Mouse (Mus musculus): ENCODE measurements around the gene 2410004B18Rik. TPM values are rescaled to one million over a fixed set of nuclear protein-coding genes. Genes with fewer than 3 reads are reported as not detected.
"Not testable (repeated sequence)": the region's sequence is repeated elsewhere in the genome, so short reads cannot be mapped to it uniquely, and the experiment has no call there.

The 2410004B18Rik gene
- 10 to 100 TPM; 37.1 to 38.2 TPM for total RNA-seq (2021)
- long read RNA-seq, transcript 2410004B18Rik-202 (4 exons, 1,644 nt): minor isoform, 6 of 53 reads
- long read RNA-seq, transcript 2410004B18Rik-207 (3 exons, 724 nt): minor isoform, 7 of 53 reads
- long read RNA-seq, transcript 2410004B18Rik-201 (3 exons, 1,547 nt): major isoform, 32 of 53 reads
- long read RNA-seq, partial matches to known transcripts: 4 of 53 reads
- long read RNA-seq, other reads (novel, unspliced or antisense): 2 of 53 reads

- peak; percentile 85 to 91 for DNase-seq (ENCODE audit: low spot score in 2 of 2)
These were observed at the start of gene 2410004B18Rik for GRCm38 (mm10) chr3:145937505-145938404. Gene 2410004B18Rik, plus strand, starts transcription at chr3:145938014.

- peak; percentile 15 to 48 for DNase-seq (ENCODE audit: low spot score in 2 of 2)
These were observed 47.3 kb upstream of the 2410004B18Rik start for GRCm38 (mm10) chr3:145890346-145891132.

GRCm38 (mm10) chr3:145892451-145892850 is 45.4 kb upstream of the 2410004B18Rik start:
- DNase-seq (ENCODE audit: low spot score in 2 of 2): no peak

DNA sequence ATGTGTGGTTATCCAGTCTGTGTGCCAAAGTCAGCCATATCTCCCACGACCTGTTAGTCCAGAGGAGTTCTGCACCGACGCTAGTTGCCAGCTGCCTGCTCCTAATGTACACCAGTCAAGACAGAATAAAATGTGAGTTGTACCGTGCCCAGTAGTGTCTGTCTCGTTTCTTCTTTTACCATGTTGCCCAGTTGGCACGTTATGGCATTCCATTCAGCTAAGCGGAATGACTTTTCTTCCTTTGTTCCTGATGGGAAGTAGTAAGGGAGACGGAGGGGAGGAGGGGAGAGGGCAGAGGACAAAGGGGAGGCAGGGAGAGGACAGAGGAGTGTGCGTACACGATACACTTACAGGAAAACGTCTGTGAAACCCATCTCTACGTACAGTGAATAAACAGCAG is 43.7 kb upstream of the 2410004B18Rik start:
- DNase-seq (ENCODE audit: low spot score in 2 of 2): no peak

- no peak for DNase-seq (ENCODE audit: low spot score in 2 of 2)
These were observed 40.1 kb upstream of the 2410004B18Rik start for GRCm38 (mm10) chr3:145897749-145898148.

GRCm38 (mm10) chr3:145899832-145900231 is 38.0 kb upstream of the 2410004B18Rik start:
- no peak for DNase-seq (ENCODE audit: low spot score in 2 of 2)

- no peak for DNase-seq (ENCODE audit: low spot score in 2 of 2)
These were observed 34.3 kb upstream of the 2410004B18Rik start for GRCm38 (mm10) chr3:145903530-145903929.

DNA sequence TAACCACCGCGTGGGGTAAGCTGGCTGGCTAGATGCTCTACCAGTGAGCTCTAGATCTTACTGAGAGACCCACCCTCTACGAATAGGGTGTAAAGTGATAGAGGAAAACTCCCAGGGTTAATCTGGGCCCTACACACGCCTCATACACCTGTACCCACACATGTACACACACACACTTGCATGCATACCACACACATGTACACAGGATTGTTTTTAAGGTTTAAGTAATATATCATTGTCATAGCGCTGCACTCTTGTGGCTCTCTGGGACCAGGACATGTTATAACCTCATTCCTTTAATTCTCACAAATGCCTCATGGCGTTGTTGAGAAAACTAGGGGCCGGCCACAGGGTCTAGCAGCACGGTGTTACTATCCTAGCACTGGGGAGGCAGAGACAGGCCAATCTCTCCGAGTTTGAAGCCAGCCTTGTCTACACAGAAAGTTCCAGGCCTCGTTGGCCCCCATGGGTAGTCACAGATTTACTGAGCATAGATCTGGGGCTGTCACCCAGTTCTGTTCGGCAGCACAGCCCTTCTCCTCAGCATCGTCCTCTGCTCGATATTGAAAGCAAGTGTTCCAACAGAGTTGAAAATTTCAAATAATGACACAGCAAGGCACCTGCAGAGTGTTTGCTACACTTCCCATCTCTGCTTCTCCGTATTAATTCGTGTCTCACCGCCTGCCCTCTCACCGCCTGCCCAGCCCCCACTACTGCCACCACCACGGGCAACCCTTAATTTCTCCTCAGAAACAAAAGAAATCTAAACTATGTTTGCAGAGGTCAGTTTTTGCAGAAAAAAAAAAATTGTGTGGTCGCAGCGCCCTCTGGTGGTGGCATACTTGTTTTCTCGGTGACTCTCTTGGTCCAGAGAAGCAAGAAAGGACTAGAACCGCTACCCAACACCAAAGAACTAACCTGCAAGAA is 32.7 kb upstream of the 2410004B18Rik start:
- peak; percentile 9 to 67 for DNase-seq (ENCODE audit: low spot score in 2 of 2)

DNA sequence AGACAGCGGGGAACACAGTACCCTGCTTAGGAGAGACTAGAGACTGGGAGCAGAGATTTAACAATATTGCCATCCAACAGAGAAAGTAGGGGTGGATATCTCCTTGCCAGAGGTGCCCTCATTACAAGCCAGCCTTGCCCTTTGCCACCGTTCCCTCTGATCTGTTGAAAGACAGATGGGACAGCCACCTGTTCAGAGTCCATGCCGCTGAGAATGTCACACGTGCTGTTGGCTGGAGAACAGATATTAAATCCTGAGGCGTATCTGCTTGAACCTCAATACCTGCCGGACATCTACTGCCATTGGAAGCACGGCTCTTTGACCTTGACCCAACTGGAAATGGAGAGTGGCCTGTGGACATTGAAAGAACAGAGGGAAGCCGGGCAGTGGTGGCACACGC is 31.2 kb upstream of the 2410004B18Rik start:
- no peak for DNase-seq (ENCODE audit: low spot score in 2 of 2)

DNA sequence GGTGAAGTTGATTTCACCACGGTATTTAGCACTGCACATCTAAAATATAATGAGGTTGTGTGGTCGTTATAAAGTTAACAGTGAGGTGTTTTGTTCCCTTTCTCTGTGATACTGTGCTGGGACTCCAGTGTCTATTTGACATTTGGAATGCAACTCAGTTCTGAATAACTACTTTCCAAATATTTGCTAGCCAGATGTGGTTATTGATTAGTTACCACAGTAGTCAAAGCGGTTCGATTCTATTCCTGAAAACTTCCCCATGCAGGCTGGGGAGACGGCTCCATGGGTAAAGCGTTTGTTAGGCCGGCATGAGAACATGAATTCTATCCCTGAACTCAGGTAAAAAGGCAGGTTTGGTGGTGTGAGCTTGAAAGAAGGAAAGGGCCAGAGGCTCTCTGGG is 25.3 kb upstream of the 2410004B18Rik start:
- DNase-seq (ENCODE audit: low spot score in 2 of 2): no peak

DNA sequence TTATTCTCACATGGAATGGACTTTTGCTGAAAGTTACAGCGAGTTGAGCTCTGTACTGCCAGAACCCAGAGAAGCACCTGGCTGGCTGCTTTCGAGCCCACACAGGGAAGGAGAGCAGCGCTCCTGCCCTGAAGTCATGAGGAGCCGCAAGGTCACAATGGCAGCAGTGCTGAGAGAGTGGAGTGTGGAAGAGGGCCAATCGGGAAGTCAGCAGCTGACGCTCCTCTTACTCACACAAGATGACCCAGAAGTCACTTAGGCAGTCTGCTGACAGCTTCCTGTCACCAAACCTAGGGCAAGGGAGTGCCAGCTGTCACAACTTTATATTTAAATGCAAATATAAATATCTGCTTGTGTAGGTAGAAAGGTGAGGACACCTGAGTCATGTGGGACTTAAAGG is 24.6 kb upstream of the 2410004B18Rik start:
- DNase-seq (ENCODE audit: low spot score in 2 of 2): no peak

DNA sequence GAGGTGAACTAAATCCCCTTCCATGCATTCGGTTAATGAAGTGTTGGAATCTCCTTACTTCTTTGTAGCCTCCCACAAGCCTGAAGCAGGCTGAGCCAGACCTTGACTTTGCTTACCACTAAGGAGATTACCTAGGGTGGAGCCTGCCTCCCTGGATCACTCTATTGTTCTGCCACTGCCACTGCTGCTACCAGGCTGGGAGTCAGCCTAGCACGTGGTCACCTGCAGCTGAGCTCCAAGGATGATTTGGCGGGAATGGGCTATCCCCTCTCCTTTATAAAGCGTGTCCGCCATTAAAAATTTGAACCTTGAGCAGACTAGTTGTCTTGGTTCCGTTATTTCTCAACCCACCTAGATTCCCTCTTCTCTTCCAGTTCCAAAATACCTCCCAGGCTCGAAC is 23.9 kb upstream of the 2410004B18Rik start:
- DNase-seq (ENCODE audit: low spot score in 2 of 2): not testable (repeated sequence)

- no peak for DNase-seq (ENCODE audit: low spot score in 2 of 2)
These were observed 21.4 kb upstream of the 2410004B18Rik start for GRCm38 (mm10) chr3:145916374-145916773.

- no peak for DNase-seq (ENCODE audit: low spot score in 2 of 2)
These were observed 21.0 kb upstream of the 2410004B18Rik start for GRCm38 (mm10) chr3:145916826-145917225.

DNA sequence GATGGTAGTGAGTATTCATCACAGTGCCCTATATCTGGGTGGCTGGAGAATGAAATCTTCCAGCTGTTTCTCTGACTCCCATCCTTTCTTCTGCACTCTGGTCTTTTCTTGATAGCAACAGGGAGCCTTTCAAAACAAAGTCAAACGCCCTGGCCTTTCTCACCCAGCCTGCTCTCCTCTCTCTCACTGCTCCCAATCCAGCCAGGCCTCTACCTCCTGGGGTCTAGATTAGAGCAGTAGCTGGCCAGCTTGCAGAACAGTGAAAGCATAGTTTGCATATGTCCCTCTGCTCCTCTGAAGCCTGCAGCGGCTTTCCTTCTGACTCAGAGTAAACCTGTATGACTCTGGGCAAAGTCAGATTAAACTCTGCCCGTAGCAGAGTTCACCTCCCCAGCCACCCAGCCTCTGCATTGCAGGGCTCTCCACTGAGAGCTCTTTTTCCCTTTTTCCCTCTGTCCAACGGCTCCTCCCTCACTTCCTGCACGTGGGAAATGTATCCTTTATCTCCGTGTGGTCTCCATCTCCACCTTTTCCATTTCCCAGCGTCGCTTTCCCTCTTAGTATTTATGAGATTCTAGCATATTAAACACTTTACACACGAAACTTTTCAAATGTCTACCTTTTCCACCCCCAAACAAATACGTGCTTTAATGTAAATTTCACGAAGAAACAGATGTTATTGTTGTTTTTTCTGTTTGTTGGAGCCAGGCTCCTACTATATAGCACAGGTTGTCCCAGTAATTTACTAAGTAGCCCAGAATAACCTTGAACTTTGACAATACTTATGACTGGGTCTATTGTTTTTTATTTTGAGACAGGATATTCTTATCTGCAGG is 15.6 kb upstream of the 2410004B18Rik start, which contains the start of gene Bcl10:
TSS of gene Bcl10 (plus strand) at position 786 of the 836 bp plus-strand sequence.
- no peak for DNase-seq (ENCODE audit: low spot score in 2 of 2)

- DNase-seq (ENCODE audit: low spot score in 2 of 2): no peak
These were observed 14.8 kb upstream of the 2410004B18Rik start for GRCm38 (mm10) chr3:145922971-145923370.

DNA sequence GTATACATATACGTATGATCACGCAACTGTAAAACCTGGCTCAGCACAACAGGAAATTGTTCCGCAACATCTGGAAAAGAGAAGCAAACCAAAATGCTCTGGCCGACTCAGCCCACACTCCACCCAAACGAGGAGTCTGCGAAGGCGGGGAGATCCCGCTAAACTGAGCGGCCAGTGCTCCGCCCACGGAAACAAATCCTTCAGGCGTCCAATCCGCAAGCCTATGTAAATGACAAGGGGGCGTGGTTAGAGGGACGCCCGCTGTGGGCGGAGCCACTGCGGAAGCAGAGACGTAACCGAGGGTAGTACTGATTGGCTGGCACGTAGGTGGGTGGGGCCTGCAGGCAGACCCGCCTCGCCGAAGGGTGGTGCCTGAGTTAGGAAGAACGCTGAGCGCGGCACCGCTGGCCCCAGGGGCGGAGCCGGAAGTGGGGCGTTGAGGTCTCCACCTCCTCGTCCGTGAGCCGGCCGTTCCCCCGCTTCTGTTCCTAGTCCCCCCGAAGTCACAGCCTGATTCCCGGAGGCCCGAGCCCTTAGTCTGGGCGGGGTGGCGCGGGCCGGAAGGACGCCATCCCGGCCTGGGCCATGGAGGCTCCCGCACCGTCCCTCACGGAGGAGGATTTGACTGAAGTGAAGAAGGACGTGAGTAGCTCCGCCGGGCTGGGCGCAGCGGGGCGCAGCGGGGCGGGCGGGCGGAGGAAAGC is 13.8 kb upstream of the 2410004B18Rik start:
- peak; percentile 98 to 99 for DNase-seq (ENCODE audit: low spot score in 2 of 2)

- DNase-seq (ENCODE audit: low spot score in 2 of 2): peak; percentile 60 to 62
These were observed 13.0 kb upstream of the 2410004B18Rik start for GRCm38 (mm10) chr3:145924649-145925337.

All from layer of hippocampus, adult 18-20 months (tissue).